Mouse (Mus musculus) liver (tissue): ENCODE measurements around the gene Trim14.
A peak's percentile ranks its signal among the peaks of the same experiment; 100 is the strongest.

Experiments
- DNase-seq: peaks from one replicate; pipeline ENCODE4 v3.0.0-alpha.2; 2020; ENCODE audit warnings: mixed read lengths

Trim14 gene

DNA sequence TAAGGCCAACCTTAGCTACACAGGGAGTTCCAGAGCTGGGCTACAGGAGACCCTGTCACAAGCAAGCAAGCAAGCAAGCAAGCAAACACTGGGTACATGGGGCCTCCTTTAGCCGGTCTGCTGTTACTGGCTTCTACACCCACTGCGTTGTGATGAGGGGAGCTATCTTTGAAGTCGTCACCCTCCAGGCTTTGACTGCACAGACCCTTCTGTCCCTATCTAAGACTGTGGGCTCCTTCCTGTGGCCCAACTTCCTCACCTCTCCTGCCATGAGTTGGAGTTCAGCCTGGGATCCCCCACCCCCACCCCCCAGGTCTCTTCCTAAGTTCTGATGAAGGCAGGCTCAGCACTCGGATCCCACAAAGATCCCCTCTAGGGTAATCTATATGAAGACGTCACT lies 26.1 kb upstream of the Trim14 start:
- DNase-seq = no peak

DNA sequence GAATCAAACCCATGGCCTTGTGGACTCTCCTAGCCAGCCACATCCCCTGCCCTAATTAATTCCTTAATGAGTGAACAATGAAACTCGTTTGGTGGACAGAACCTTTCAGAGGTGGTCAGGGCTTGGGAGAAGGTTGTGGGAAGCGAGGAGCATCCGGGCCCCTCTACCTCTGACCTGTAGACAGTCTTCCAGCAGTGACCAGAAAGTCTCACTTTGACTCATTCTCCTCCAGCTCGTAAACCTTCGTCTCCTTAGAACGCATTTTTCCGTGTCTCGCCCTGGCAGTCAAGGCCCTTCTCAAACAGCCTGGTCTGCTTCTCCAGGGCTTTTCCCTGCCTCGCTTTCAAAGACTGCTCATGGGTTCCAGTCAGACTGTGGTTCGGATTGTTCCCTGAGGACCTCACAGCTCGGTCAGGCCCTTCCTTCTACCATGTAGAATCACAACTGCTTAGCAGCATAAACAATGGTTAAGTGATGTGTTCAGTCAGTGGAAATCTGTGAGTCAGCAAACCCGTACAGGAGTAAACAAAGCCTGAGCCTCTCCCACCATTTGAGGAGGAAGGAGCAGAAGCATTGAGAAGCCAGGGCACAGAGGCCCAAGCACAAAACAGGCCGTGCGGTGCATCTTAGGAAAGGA lies 24.2 kb upstream of the Trim14 start:
- no peak for DNase-seq

DNA sequence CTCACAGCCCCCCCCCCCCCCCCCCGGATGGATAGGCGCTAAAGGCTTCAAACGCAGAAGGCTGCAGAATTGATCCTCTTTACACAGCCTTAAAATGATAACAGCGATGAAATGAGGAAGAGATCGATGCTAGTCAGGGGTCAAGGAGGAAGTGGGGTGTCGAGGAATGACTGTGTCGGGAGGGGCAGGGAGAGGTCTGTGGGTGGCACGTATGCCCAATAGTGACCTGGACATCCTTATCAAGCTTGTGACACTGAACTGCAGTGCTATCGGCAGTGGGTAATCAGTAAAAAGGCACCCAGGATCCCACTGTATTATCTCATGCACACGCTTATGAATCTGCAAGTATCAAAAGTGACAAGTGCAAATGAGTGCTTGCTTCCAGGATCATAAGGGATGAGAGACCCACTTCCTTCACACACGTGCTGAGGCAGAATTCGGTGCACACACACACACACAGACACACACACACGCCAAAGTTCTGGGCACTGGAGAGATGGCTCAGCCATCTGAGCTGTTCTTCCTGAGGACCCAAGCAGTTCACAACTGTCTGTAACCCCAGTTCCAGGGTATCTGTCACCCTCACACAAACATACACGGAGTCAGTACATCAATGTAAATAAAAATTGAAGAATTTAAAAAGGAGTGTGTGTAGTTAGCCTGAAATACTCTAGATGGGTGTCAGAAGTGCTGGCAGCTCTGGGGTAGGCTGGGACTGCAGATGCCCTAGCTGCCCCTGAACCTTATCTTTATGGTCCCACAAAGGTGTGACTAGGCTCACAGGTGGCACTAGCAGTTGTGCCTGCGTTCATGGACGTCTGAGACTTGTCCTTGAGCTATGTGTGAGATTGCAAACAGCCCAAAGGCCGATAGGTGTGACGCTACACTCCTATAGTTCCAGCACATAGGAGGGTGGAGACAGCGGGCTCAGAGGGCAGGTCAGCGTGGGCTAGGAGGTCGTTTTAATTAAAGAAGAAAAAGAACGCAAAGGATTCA lies 23.0 kb upstream of the Trim14 start:
- DNase-seq = no peak

DNA sequence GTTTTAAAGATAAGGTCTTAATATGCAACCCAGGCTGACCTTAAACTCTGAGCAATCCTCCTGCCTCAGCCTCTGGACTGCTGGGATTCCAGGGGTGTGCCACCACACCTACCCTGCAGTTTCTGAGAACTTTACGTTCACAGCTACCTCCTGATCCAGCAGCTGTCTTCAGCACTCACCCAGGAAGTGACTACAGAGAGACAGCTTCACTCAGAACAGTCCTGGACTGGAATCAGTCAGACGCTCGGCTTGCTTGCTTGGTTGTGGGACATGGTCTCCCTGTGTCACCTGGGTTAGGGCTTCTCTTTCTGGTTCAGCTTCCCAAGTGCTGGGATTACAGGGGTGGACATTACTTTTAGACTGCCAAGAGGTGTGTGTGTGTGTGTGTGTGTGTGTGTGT lies 21.0 kb upstream of the Trim14 start:
- no peak for DNase-seq

DNA sequence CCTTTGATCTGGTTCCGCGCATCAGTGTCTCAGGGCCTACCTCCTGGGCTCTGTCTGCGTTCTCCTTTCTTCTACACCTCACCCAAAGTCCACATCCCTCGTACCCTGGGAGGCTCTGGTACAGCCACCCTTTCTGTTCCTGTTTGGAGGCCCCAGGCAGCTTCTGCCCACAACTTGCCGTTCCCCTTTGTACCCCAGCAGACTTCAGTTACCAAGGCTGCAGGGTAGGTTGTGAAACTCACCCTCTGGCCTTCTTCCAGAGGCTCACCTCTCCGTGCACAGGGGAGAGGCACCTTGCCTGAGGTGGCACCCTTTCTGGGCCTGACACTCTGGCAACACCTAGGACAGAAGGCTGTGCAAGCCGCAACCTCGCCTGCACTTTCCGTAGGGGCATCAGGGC lies 19.8 kb upstream of the Trim14 start:
- no peak for DNase-seq

DNA sequence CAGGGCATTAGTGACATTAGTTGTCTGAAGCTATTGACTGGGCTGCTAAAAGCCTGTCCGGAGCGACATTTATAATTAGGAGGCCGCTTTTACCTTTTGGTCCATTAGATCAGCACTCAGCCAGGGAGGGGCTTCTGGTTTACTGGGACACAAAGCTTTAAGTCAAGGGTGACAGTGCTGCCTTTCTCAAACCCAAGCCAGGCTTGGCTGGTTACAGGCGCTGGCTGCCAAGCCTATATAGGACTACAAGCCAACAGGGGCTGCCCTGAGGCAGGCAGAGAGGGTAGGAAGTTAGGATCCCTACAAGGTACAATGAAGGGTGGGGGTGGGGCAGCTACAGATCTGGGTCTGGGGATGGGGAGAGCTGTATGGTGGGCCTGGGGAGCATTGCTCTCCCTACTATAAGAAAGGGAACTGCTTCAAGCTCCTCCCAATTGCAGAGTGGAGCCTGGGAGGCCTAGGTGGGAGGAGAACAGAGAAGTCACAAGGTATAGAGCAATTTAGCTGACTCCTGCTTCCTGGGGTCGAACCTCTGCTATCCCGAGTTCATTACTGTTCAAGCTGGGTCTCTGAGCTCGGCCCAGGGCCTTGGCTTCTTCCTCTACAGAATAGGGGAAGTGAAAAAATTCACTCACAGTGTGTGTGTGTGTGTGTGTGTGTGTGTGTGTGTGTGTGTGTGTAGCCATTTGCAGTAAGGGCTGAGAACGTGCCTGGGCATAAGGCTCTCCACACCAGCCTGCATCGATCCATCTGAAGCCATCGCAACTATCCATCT lies 18.5 kb upstream of the Trim14 start:
- peak; percentile 35 for DNase-seq

DNA sequence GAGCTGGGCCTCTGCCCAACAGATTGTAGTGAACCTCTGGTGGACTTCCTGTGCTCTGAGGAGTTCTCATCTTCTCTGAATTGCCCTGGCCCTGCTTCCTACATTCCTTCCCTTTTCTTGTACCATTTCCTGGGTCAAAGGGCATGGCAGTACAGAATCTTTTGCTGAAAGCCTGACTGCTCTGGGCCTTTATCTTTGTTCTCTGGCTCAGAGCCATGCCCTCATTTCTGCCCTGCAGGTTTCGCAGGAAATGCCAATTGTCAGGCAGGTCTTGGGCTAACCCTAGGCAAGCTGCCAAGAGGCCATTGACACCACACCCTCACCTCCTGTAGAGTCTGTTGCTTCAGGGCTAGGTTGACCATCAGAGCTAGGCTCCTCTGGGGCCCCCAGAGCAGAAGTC lies 17.9 kb upstream of the Trim14 start:
- DNase-seq = no peak

DNA sequence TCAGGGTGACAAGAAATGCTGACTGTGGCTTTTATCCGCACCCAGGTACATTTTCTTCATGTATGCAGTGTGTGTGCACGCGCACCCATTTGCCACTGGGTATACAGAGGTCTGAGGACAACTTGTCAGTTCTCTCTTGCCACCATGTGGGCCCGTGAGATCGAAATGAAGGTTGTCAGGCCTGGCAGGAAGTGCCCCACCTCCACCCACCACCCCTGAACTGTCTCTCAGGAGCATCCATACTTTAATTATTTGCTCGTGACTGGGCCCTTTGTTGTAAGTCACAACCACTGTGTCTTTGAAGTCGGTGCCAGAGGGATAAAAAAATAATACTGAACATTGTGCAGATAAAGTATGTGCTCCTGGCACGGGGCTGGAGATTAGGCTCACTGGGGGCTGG lies 14.5 kb upstream of the Trim14 start:
- DNase-seq = no peak

DNA sequence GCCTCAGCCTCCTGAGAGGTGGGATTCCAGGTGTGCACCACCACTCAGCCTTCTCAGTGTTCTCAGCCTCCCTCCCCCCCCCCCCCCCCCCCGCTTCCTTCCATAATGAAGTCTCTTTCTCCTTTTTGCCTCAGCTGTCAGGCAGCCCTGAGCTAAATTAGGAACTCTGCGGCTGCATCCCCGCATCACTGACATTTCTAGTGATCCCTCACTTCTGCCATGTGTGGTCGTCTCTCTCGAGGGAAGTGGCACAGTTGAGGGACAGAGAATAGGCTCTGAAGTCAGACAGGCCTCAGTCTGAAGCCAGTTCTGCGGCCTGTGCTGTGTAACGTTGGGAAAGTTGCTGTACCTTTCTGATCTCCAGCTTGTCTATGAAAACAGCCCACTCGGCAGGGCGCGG lies 14.0 kb upstream of the Trim14 start:
- DNase-seq = no peak

DNA sequence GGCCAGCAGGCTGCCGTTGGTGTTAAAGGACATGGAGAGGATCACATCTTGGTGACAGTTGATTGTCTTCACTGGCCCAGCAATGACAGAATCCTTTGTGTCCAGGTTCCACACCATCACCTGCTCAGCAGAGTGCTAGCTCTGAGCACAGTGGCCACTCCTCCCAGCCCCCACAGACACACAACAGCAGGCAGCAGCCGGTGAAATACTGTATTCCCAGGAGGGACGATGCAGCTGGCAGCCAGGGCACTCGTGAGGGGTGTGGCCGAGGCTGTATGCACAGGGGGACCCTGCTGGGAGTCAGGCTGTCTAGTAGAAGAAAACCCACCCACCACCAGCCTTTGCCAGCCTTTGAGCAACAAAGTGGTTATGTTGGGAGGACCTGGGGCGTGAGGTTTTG lies 10.8 kb upstream of the Trim14 start:
- no peak for DNase-seq

DNA sequence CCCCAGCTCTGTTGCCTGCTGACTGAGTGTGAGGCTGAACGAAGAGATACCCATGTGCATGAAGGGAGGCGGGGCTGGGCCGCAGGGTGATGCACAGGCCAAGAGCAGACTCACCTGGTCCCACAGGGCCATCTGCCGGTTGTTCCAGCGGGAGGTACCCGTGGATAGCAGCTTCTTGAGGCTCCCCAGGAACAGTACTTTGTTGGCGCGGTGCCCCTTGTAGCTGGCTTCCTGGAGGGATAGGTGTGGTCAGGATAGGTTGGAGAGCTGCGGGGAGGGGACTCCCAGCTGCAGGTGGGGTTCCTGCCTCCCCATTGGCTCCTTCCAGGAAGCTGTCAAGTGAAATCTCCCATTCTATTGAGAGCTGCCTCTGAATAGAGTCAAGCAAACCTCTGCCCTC lies 9.6 kb upstream of the Trim14 start:
- no peak for DNase-seq

DNA sequence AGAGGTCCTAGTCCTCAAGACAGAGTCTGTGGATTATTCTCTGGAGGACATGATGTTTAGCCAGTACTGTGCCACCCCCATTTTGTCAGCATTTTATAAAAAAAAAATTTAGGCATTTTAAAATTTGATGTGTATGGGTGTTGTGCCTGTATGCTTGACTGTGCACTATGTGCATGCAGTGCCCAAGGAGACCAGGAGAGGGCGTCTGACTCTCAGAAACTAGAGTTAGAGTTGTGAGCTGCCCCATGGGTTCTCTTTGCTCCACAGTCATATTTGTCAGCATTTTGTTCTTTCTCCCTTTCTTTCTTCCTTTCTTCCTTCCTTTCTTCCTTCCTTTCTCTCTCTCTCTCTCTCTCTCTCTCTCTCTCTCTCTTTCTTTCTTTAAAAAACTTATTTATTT lies 8.4 kb upstream of the Trim14 start:
- DNase-seq = peak; percentile 56

DNA sequence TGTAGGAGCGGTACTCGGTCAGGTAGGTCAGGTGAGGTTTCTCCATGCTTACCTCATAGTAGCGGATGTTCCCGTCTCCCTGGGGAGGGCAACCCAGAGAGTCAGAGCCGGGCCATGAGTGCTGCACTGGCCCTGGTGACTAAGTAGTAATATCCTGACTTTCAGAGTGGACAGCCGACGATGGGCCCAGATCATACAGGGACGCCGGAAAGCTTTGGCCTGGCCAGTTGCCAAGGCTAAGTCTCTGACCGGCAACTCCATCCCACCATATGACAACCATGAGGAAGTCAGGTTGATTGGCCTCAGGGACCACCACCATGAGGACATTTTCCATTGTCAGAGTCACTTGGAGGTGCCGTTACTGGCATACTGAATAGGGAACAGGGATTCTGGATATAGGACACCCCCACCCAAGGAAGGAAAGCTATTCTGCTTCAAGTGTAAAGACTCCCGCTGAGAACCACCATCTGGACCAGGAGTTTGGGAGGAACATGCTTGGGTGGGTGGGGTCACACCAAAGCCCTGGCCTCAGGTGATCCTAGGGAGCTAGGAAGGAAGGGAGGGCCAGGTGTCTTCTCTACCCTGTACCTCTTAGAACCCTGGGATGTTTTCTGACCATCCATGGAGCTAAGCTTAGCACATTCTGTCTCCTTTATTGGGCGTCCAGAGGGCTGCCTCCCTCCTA lies 7.6 kb upstream of the Trim14 start:
- no peak for DNase-seq

DNA sequence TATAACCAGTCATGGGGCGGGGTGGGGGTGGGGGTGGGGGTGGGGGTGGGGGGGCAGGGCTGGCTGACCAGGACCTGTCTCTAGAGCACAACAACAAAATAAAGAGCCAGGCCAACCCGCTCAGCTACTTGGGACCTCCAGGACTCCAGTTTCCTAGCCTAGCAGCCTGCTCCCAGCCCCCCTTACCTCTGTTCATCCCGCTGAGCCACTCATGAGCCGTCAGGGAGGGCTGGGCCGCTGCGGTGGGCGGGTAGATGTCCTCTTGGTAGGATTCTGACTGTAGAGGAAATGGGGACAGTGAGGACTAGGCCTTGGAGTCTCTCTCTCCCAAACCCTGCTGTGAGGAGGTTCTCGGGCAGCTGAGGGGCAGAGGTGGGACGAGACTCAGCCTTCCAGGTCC lies 5.8 kb upstream of the Trim14 start:
- no peak for DNase-seq

DNA sequence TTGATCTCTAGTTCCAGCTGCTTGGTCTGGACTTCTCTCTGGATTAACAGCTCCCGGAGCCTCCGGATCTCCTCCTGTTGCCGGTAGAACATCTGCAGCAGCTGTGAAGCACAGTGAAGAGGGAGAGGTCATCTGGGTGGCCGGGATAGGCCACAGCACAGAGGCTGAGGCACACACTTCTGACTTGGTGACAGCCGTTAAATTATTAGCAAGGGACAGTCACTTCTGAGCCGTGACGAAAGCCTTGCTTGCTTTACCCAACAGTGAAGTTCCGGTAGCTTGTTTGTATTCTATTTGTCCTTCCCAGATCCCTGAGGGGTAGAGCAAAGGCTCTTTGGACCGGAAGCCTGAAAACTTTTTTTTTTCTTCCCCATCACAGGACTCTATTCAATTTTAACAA lies 3.2 kb upstream of the Trim14 start:
- DNase-seq = no peak

DNA sequence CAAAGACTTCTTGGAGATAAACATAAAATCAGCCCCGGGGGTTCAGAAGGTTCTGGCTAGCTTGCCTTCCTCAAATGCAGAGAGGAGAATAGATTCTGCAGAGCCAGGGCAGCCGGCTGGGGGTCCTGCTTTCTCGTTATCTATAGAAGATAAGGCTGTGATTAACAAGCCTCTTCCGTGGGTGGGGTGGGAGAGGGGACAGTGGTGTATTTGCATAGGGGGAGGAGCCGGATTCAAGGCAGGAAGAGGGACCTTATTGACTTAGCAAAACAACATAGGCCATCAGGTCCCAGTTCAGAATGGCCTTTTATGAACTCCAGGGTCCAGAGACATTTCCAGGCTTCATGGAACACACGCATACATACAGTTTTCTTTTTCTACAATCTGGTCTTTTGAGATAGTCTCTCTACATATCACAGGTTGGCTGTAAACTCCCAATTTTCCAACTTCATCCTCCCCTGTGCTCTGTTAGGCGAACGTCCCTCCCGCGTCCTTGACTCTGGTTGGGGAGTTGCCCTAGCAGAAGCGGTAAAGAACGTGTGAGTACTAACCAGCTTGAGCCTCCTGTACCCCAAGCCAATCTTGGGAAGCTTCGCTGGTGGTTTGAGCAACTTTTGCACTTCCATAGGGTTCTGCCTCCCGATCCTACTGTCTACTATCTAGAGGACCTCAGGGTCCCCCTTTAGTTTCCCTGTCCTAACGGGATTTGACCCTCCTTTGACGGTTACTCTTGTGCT lies 679 bp downstream of the Trim14 start:
- DNase-seq = peak; percentile 53

DNA sequence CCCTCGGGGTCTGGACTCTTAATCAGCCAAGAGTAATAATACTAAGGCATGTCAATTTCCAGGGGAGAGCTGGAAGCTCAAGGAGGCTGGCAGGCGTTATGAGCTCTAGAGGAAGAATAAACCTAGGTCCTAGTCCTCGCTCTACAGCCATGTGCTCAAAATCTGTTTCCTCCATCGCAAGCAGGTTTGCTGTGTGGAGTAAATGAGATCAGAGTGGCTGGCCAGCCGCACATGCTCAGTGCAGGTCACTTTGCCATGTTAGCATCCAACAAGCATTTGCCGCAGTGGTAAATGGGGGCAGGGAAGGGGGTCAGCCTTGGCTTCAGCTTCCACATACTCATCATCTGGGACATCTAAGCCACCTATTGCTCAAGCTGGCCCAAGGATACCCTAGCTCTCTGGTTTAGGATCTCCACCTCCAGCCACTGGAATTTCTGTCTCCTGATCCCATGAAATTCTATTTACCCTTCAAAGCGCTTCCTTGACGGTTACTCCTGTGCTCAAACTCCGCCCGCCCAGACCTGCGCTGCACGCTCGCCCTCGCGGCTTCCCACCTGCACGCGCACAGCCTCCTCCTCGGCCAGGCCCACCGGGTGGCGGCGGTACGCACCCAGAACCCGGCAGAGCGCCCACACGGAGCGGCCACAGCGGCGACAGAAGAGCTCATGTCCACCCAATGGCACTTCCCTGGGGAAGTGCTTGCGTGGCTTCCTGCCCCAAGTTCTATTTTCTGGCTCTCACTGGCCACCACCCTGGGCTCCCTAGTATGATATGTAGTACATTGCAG lies 1.8 kb downstream of the Trim14 start:
- DNase-seq = peak; percentile 28

DNA sequence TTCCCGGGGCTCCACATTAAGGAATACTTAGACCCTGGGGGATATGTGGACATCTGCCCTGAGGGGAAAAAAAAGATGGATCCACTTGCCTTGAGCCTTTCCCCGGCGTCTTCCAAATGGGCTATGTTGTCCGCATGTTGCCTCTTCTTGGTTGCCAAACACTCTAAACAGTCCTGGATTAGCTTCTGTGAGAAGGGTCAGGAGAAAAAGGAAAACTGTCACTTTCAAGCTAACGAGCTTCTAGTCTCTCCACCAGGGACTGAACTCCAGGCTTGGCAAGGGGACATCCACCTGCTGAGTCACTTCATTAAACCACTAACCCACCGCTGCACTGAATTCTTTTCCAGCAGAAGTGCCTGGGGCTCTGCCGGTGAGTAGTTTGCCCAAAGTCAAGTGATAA lies 3.0 kb downstream of the Trim14 start:
- DNase-seq = no peak

DNA sequence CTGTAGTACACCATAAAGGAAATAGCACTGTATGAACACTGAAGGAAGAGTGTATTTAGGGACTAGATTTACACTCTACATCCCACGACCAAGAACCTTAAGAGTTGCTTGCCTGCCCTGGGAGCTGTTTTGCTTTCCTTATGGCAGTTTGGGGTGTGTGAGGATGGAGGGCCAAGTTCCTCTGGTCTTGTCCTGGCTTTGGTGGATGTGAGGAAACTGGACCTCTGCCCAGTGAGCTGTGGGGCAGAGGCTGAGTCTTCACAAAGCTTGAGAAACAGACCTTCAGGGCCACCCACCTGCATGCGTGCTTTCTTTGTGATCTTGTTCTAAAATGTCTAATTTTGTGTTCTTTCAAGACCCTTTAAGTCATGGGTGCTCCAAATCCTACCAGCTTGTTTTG lies 3.4 kb downstream of the Trim14 start:
- no peak for DNase-seq

DNA sequence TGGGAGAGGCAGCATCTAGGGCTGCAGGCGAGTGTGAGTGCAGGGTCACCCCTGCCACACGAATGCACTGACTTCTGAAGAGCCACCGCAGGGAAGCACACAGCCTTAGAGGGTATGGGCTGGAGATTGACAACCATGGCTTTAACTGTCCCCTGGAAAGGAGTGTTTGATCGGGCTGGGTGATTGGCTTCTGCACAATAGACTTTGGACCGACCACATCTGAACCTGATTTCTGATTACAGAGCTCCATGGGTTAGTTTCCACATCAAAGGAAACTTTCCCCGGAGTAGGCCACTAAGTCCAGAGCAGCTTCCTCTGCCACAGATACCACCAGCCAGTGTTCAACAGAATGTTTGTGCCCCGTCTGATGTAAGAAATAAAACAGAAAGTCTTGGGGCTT lies 6.2 kb downstream of the Trim14 start:
- DNase-seq = no peak

DNA sequence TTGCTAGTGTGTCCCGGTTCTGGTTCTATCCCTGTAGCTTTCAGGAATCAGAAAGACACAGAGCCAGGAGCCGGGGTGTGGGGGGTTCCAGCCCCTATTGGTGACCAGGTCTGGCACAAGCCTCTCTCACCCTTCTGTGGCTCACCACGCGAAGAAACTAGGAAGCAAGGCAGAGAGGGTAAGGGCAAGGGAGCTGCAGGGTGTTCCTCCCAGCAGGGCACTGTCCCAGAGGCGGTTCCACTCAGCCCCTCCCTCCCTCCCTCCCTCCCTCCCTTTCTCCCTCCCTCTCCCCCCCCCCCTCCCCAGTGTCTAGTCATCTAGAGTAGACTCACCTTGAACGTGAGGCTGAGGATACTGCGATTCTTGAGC lies 8.4 kb downstream of the Trim14 start:
- peak; percentile 51 for DNase-seq
